Mouse (Mus musculus) ovary, postnatal 14 days (tissue): Measurements from ENCODE around the gene Adi1.

Source experiments
- DNase-seq: peaks from one replicate; pipeline ENCODE4 v3.0.0; 2022; ENCODE audit warnings: low spot score

The Adi1 gene

GRCm38 (mm10) chr12:28675121-28675924 is at the start of gene Adi1:
Gene Adi1, plus strand, starts transcription at chr12:28675231.
- DNase-seq, result peak; percentile 74

GRCm38 (mm10) chr12:28625407-28625806 is 49.6 kb upstream of the Adi1 start:
- no peak for DNase-seq

GRCm38 (mm10) chr12:28627092-28627491 is 47.9 kb upstream of the Adi1 start:
- DNase-seq, result no peak

GRCm38 (mm10) chr12:28628436-28628835 is 46.6 kb upstream of the Adi1 start:
- no peak for DNase-seq

GRCm38 (mm10) chr12:28635058-28635534 is 39.9 kb upstream of the Adi1 start:
- no peak for DNase-seq

GRCm38 (mm10) chr12:28635535-28636476 is 39.2 kb upstream of the Adi1 start, which contains the start of gene Rps7:
Gene Rps7, minus strand, starts transcription at chr12:28635953.
- peak; percentile 91 for DNase-seq

- DNase-seq, result no peak
Measured at GRCm38 (mm10) chr12:28636543-28636942, 38.5 kb upstream of the Adi1 start.

GRCm38 (mm10) chr12:28638778-28639177 is 36.3 kb upstream of the Adi1 start:
- no peak for DNase-seq

- peak; percentile 85 for DNase-seq
Measured at GRCm38 (mm10) chr12:28649141-28650110, 25.6 kb upstream of the Adi1 start, which contains the start of gene Rnaseh1. Gene Rnaseh1, plus strand, starts transcription at chr12:28649602.

- DNase-seq, result no peak
Measured at GRCm38 (mm10) chr12:28662628-28663027, 12.4 kb upstream of the Adi1 start.

- DNase-seq, result no peak
Measured at GRCm38 (mm10) chr12:28666734-28667133, 8.3 kb upstream of the Adi1 start.

- DNase-seq, result no peak
Measured at GRCm38 (mm10) chr12:28667287-28667686, 7.7 kb upstream of the Adi1 start.

GRCm38 (mm10) chr12:28674038-28674720 is 852 bp upstream of the Adi1 start:
- no peak for DNase-seq

GRCm38 (mm10) chr12:28675925-28676209 is 836 bp downstream of the Adi1 start:
- DNase-seq, result no peak

GRCm38 (mm10) chr12:28684674-28685073 is 9.6 kb downstream of the Adi1 start:
- no peak for DNase-seq

GRCm38 (mm10) chr12:28685771-28686170 is 10.7 kb downstream of the Adi1 start:
- DNase-seq, result no peak

GRCm38 (mm10) chr12:28686199-28686879 is 11.3 kb downstream of the Adi1 start:
- no peak for DNase-seq

GRCm38 (mm10) chr12:28688996-28689395 is 14.0 kb downstream of the Adi1 start:
- DNase-seq, result no peak

- no peak for DNase-seq
Measured at GRCm38 (mm10) chr12:28690730-28691129, 15.7 kb downstream of the Adi1 start.

- no peak for DNase-seq
Measured at GRCm38 (mm10) chr12:28693738-28694137, 18.7 kb downstream of the Adi1 start.
